Mouse (Mus musculus): ENCODE results near the gene Vps45.
"Not testable (repeated sequence)": the region's sequence is repeated elsewhere in the genome, so short reads cannot be mapped to it uniquely, and the experiment has no call there.

Vps45 gene

DNA sequence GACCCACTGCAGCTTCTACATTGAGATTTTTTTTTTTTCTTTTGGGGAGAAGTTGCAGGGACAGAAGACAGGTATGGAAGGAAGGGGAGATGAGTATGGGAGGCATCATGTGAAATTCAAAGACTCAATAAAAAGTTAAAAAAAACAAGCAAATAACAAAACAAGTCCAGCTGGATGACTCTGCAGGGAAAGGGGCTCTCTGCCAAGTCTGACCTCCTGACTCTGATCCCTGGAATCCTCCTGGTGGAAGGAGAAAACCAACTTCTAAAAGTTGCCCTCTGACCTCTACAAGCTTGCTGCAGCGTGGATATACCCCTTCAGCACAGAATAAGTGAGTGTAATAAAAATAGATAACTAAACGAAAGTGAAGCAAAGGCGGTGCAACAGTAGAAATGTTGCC is 20.4 kb upstream of the Vps45 start:
- no peak for DNase-seq (ENCODE audit: low spot score in 2 of 2)

DNA sequence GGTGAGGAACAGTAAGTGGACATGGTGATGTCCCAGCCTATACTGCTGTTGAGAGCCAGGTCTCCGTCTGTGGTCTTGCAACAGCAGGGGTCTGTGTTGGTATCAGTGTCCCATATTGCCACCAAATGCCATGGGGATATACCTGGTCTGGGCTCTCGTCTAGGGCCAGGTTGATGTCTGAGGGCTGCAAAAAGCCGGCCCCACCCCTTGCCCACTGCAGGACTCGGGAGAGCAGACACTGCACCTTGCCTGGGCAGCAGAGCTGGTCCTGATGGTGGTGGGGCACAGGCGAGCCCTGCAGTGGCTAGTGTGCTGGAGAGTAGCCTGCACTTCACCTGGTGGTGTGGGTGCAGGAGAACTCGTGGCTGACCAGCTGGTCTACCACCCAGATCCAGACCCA is 19.8 kb upstream of the Vps45 start:
- DNase-seq (ENCODE audit: low spot score in 2 of 2), result no peak

DNA sequence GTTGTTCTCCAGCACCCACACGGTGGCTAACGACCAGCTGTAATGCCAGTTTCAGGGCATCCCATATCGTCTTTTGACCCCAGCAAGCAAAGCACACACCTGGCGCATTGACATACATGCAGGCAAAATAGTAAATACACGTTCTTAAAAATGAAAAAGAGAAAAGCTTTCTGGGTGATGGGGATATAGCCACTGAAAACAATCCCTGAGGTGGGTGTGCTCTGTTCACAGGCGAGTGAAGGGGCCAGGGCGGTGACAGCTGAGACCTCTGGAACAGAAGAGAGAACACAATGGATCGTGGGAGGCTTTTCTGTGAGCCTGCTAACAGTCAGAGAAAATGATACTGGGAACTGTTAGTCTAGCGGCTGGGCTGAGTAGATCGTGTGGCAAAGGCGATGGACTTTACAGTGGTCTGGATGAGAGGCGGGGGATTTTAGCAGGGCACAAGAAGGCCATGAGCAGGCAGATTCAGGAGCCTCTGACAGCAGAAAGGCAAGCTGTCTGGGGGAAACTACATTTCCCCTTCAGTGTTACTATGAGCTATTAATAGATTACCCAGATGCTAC is 14.7 kb upstream of the Vps45 start:
- no peak for DNase-seq (ENCODE audit: low spot score in 2 of 2)

DNA sequence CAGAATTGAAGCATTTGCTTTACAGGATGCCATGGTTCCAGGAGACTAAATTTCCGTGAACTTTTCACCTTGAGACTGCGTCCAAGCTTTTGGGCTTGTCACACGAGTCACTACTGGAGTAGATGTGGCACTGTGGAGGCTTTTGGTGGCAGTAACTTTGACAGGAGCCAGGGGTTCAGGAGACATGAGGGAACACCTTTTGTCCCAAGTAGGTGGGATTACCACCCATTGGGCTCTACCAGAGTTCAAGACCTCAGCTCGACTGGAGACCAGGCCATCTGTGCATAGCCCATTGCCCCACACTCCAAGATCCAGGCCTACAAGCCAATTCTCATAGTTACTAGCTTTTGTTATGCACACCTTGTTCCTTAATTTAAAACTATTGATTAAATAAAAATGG is 12.0 kb upstream of the Vps45 start:
- no peak for DNase-seq (ENCODE audit: low spot score in 2 of 2)

DNA sequence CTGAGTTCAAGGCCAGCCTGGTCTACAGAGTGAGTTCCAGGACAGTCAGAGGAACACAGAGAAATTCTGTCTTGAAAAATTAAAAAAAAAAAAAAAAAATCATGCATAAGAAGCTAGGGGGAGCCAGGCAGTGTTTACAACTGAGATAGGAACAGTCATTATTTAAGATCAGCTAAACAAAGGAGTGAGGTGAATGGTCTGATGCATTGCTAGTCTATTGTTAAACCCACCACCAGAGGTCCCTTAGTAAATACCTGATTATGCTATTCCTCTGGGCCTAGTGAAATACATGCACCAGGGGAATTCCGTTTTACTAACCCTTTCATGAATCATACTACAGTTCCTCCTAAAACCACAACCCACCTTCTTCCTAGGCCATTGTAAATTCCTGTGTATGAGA is 11.3 kb upstream of the Vps45 start:
- DNase-seq (ENCODE audit: low spot score in 2 of 2), result no peak

DNA sequence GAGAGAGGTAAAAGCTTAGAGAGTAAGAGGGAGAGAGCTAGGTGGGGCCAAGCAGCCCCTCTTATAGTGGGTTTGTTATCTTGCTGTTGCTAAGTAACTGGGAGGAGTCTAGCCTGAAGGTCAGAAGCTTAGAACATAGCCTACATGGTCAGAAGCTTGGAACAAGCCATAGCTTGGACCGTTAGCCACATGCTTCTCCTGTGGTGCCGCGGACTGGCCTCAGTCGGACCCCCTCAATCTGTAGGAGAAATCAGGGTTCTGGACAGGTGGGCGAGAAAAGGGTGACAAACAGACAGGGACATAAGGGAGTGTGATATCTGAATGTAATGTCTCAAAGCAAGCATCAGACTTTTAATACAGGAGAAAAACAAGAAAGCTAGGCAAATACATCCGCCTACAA is 10.8 kb upstream of the Vps45 start:
- DNase-seq (ENCODE audit: low spot score in 2 of 2), result no peak

DNA sequence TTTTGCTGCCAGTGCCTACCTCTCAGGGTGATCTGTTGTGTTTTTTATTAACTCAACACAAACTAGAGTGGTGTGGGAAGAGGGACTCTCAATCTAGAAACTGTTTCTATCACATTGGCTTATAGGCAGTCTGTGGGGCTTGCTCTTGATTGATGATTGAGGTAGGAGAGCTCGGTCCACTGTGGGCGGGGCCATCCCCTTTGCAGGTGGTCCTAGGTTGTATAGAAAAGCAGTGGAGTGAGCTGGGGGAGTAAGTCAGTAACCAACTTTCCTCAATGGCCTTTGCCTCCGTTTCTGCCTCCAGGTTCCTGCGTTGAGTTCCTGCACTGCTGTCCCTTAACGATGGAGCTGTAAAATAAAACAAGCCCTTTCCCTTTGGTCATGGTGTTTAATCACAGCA is 8.5 kb upstream of the Vps45 start:
- no peak for DNase-seq (ENCODE audit: low spot score in 2 of 2)

DNA sequence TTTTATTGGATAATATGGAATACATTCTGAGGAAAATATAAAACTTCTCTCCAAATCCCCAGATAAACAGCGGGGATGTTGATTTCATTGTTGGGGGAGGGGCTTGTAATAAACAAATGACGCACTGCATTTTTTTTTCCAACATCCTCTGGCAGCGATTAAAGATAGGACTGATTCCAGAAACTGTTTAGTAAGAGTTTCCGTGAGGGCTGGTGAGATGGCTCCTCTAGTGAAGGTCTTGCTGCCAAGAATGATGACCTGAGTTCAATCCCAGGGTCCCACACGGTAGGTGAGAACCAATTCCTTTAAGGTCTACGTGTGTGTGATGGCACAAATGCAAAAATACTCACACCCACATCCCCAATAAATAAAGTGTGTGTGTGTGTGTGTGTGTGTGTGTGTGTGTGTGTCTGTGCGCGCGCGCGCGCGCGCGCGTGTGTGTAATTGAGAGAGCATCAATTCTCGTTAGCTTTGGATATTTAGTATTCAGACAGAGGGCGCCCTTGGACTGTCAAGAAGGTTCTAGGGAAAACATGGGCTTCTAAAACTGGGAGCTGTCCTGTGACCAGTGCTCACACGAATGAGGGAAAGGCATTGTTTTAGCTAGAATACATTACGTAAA is 7.6 kb upstream of the Vps45 start:
- peak in 1 of 2 experiments; percentile 31 for DNase-seq (ENCODE audit: low spot score in 2 of 2)

DNA sequence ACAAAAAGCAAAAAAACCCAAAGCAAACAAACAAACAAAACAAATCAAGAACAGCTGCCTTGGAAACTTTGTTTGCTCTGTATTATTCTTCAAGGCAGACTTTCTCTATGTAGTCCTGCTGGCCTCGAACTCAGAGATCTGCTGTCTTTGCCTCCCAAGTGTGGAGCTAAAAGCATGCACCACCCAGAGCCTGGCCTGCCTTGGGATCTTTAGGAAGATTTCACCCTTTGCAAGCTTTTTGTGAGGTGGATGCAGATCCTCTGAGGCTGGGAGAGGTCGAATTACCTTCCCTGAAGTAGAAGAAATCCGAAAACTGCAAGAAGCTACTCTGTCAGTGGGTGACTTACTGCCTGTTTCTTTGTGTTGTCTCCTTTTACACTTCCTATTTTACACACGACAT is 6.9 kb upstream of the Vps45 start:
- DNase-seq (ENCODE audit: low spot score in 2 of 2), result no peak

DNA sequence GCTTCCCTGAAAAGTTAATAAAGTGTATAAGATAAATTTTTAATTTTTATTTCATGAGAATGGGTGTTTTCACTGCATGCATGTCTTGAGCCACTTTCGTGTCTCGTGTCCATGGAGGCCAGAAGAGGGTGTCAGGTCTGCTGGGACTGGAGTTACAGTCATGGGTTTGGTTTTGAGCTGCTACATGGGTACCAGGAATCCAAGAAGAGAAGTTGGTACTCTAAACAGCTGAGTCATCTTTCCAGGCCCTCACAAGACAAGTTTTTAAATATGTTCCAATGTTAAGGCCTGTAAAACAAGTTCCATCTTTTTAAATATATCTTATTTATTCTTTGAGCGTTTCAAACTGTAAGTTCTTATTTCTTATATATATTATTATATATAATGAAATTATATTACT is 6.0 kb upstream of the Vps45 start:
- DNase-seq (ENCODE audit: low spot score in 2 of 2), result no peak

DNA sequence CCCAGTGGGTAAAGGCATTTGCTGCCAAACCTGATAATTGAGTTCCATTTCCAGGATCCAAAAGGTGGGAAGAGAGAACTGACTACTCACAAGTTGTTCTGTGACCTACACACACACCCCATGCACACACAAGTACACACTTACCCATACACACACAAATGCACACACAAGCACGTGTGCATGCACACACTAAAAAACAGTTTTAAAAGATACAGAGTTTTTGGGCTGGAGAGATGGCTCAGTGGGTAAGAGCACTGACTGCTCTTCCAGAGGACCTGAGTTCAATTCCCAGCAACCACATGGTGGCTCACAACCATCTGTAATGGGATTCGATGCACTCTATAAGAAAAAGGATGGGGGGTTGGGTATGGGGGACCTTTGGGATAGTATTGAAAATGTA is 5.0 kb upstream of the Vps45 start:
- DNase-seq (ENCODE audit: low spot score in 2 of 2), result no peak

DNA sequence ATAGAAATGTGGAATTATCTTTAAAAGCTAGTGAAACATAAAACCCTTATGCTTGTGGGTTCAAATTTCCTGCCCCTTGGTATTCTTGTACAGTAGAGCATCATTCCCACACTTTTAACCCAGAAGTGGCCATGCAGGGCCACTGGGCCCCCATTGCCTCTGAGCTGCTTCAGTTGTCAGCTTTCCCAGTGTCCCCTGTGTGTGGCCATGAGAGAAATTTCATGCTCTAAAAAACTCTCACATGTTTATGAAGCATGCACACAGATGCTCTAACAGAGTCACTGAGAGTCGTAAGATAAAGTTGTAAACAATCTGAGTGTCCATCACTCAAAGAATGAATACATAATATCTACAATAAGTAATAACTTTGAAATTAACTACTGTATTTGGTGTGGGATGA is 1.9 kb upstream of the Vps45 start:
- DNase-seq (ENCODE audit: low spot score in 2 of 2), result no peak

DNA sequence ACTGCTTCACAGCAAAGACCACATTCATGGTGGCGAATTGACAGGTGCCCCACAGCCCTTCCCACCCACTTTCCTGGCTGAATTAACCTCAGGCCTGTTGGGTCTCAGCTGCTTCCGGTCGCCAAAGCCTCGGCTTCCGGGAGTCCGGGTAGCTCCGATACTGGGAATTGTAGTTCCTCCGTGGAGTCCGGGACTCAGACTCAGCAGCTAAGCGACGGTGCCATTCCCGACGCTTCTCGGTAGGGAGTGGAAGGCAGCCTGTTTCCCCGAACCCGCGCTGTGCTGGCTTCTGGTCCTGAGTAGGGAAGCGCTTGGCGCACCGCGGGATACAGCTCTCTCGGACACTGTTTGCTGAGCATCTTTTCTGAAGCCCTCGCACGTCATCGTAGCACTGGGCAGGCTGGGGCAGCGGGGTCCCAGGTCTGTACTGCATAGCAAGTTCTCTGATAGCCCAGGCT is 490 bp downstream of the Vps45 start:
- peak; percentile 80 to 82 for DNase-seq (ENCODE audit: low spot score in 2 of 2)

DNA sequence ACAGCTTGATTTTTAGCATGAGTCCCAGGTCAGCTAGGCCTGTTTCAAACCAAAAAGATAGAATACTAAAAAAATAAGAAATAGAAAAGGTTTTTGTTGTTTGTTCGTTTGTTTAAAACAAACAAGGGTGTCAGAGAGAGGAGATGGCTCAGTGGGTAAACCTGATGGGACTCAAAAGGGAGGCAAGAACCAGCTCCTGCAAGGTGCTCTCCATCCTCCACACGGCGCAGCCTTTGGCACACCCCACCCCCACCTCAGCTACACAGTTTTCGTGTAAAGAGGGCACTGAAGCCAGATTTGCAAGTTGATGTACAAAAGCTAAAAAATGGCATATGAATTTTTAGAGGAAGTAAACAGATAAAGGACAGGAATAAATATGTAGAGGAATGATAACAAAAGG is 2.2 kb downstream of the Vps45 start:
- no peak for DNase-seq (ENCODE audit: low spot score in 2 of 2)

DNA sequence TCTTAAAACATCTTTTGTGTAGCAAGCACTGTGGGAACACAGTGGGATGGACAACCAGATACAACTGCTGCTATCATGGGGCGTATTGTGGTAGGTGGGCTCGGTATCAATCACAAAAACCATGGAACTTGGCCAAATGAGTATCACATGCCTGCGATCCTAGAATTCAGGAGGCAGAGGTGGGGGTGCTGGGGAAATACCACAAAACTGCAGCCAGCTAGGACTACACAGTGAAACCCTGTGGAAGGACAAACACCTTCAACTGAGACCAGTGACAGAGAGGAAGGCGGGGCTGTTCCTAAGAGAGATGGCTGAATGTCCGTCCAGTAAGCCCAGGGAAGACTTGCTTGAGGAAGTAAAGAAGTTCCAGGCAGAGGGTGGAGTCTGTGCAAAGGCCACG is 3.0 kb downstream of the Vps45 start:
- DNase-seq (ENCODE audit: low spot score in 2 of 2), result no peak

DNA sequence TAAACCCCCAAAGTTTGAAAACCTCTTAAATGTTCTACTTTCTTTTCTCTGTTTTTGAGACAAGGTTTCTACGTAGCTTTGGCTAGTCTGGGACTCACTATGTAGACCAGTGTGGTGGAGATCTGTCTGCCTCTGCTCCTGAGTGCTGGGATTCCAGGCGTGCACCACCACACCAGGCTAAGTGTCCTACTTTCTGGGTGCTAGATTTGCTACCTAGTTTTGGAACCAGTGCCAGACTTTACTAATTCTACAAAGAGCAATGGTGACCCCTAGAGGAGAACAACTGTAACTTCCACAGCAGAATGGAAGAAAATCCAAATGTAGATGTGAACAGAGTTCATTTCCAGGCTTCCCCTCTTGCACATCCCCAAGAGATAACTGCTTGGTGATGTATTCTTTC is 6.4 kb downstream of the Vps45 start:
- DNase-seq (ENCODE audit: low spot score in 2 of 2), result no peak

DNA sequence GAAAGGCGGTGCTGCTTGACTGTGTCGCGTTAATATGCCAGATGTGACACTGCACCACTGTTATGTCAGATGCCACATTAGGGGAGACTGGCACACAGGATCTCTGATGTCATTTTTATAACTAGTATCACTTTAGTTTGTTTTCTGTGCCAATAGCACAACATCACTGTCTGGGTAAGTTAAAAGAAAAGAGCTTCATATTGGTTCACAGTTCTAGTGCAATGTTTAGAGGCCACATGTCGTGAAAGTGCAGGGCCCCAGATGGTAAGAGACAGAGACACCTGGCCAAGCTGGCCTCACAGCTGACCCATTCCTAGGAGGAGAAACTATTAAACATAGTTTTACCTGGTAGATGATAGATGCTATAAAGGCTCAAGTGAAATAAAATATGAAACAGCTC is 7.1 kb downstream of the Vps45 start:
- DNase-seq (ENCODE audit: low spot score in 2 of 2), result no peak

DNA sequence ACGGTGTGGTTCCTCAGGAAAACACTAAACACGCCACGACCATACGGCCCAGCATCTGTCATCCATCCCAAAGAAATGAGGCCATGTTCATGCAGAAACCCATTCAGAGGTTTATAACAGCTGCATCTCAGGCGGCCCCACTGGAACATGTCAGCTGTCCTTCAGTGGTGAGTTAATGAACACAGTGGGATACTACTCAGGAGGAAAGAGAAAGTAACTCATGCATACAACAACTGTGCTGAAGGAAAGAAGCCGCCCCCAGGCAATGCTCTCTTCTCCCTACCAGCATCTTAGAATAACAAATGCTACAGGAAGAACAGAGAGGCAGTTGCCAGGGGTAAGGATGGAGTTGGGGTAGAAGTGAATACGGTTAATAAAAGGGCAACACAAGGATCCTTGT is 7.5 kb downstream of the Vps45 start:
- no peak for DNase-seq (ENCODE audit: low spot score in 2 of 2)

DNA sequence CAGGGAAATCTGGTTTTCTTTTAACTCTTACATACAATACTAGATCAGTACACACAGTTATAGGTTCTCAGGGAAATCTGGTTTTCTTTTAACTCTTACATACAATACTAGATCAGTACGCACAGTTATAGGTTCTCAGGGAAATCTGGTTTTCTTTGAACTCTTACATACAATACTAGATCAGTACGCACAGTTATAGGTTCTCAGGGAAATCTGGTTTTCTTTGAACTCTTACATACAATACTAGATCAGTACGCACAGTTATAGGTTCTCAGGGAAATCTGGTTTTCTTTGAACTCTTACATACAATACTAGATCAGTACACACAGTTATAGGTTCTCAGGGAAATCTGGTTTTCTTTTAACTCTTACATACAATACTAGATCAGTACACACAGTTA is 13.7 kb downstream of the Vps45 start:
- not testable (repeated sequence) for DNase-seq (ENCODE audit: low spot score in 2 of 2)

DNA sequence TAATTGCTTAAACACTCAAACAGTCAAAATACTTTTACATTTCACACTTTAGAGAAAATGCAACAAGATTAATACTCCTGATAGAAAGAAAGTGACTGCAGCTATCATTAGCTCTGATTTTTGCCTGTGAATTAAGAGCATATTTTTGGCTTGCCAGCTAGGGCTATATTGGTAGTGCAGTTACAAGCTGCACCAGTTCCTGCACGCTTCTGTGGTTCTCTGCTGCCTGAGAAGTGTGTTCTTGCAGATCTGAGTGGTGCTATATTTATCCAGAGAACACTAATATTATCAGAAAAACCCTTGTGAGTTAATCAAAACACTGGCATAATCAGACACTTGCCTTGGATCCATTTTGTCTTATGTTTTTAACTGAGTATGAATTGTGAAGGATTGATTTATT is 15.2 kb downstream of the Vps45 start:
- no peak for DNase-seq (ENCODE audit: low spot score in 2 of 2)

DNA sequence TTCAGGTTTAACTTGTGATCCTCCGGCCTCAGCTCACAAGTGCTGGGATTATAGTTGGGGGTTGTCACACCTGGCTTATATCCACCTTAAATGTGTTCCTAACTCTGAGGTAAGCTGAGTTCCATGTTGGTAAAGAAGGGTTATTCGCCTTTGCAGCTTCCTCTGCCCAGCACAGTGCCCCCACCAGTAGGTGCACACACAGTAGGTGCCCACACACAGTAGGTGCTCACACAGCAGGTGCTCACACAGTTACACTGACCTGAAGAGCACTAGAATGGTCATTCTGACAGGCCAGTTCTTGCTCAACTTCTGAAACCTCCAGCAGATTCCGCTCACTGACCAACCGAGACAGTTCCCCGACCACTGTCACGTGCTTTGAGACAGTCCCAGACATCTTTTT is 17.2 kb downstream of the Vps45 start:
- no peak for DNase-seq (ENCODE audit: low spot score in 2 of 2)

DNA sequence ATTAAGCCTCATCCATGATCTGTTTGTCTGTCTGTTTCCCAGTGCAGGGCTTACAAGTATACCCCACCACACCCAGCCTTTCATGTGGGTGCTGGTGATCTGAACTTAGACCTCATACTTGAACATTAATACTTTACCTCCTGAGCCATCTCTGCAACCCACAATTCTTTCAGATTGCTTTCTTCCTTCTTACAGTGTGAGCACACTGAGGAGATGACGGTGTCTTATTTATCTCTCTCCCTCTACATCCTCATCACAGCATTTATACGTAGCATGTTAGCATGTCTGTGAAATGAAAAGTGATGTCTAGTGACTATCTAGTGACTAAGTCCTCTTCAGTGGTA is 17.6 kb downstream of the Vps45 start:
- no peak for DNase-seq (ENCODE audit: low spot score in 2 of 2)

DNA sequence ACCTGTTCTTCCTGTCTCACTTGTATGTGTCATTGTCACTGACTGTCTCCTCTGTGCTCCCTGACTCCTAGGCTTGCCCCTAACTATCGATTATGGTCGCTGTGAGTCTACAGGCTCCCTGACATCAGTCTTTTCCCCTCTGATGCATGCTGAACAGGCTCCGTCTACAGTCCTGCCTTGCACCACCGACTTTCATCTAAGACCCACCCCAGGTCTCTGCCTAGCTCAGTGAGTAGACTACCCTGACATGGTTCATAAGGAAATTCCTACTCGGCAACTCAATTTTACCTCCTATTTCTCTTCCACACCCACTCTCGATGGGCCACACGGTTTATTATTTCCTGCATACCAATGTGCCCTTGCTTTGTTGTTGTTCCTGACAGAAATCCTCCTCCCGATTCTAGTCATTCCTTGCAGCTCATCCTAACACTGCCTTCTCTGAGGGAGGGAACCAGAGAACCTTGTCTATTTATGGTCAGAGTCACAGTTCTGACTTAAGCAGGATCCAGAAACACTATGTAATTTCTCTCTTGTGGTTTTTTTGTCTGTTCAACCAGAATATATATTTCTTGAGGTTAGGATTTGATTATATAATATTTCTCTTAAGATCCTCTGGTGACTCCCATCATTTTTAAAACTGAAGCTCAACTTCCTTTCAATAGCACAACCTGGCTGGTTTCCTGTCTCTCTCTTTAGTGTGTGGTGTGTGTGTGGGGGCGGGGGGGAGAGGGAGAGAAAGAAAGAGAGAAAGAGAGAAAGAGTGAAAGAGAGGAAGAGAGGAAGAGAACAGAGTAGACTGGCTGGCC is 18.2 kb downstream of the Vps45 start:
- DNase-seq (ENCODE audit: low spot score in 2 of 2), result no peak

DNA sequence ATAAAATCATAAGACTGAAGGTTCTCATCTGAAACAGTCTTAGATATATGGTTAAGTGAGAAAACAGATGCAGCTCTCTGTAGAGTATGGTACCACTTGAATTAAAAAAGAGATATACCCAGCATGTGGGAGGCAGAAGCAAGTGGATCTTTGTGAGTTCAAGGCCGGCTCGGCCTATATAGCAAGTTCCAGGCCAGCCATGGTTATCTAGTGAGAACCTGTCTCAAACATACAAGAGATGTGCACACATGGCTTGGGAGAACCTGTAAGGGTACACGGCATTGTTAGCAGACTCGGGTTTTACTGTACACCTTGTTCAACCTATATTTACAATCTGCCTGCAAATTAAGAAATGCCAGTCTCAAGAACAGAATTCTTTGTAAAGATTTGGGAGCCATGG is 19.4 kb downstream of the Vps45 start:
- no peak for DNase-seq (ENCODE audit: low spot score in 2 of 2)
